Mouse (Mus musculus) midbrain, postnatal 0 days (tissue): ENCODE data around the gene Smarca2. TPM values are rescaled to one million over a fixed set of nuclear protein-coding genes. Genes with fewer than 3 reads are reported as not detected.
"Not testable (repeated sequence)": the region's sequence is repeated elsewhere in the genome, so short reads cannot be mapped to it uniquely, and the experiment has no call there.

ENCODE experiments used
- ATAC-seq: fragments of 200-750 bp; cut with Nextera tagmentation; 2 replicates; pipeline ENCODE4 v1.8.0; 2017; ENCODE audit warnings: moderate number of reproducible peaks, mild to moderate bottlenecking, moderate TSS enrichment, moderate library complexity; ENCODE audit not compliant: low FRiP score
- DNase-seq: peaks from one replicate; pipeline ENCODE4 v3.0.0-alpha.2; 2015; ENCODE audit warnings: low spot score
- H3K27ac ChIP-seq: fragments of 300-500 bp; sonication (generic); 2 replicates; pipeline ENCODE4 v1.5.1; 2014; ENCODE audit warnings: low read depth, mild to moderate bottlenecking, low read length, mixed read lengths
- H3K27me3 ChIP-seq: fragments of 300-500 bp; sonication (generic); 2 replicates; pipeline ENCODE4 v1.6.1; 2014; ENCODE audit warnings: low read length, control low read depth, mixed read lengths; ENCODE audit not compliant: insufficient read depth
- H3K36me3 ChIP-seq: fragments of 300-500 bp; sonication (generic); 2 replicates; pipeline ENCODE4 v1.6.1; 2014; ENCODE audit warnings: low read length, control low read depth, mixed read lengths; ENCODE audit not compliant: insufficient read depth
- H3K4me1 ChIP-seq: fragments of 300-500 bp; sonication (generic); 2 replicates; pipeline ENCODE4 v1.6.1; 2014; ENCODE audit warnings: mild to moderate bottlenecking, control low read depth, antibody characterized with exemption, low read length, mixed read lengths; ENCODE audit not compliant: insufficient read depth
- H3K4me2 ChIP-seq: fragments of 300-500 bp; sonication (generic); 2 replicates; pipeline ENCODE4 v1.6.1; 2014; ENCODE audit warnings: low read depth, mild to moderate bottlenecking, low read length, mixed read lengths; ENCODE audit not compliant: poor library complexity, severe bottlenecking
- H3K4me3 ChIP-seq: fragments of 300-500 bp; sonication (generic); 2 replicates; pipeline ENCODE4 v1.5.1; 2014; ENCODE audit warnings: low read depth, mild to moderate bottlenecking, low read length, moderate library complexity
- H3K9ac ChIP-seq: fragments of 300-500 bp; sonication (generic); replicated peaks from 2 replicates; pipeline ENCODE4 v1.6.1; 2014; ENCODE audit warnings: mild to moderate bottlenecking, low read length, moderate library complexity, mixed read lengths; ENCODE audit not compliant: poor library complexity, severe bottlenecking
- H3K9me3 ChIP-seq: fragments of 300-500 bp; sonication (generic); 2 replicates; pipeline ENCODE4 v1.6.1; 2016; ENCODE audit warnings: low read length, control low read depth
- CTCF ChIP-seq: IDR thresholded peaks from 2 replicates; pipeline ENCODE4 v1.5.1; 2016; ENCODE audit warnings: antibody characterized with exemption, mild to moderate bottlenecking
- WGBS: fragments of 180-500 bp; shearing (Covaris S2); extraction: QIAGEN DNeasy Blood & Tissue Kit; methylation state at CpG from one replicate; pipeline ENCODE4 v1.1.7; 2014; 5-methylcytosine and 5-hydroxymethylcytosine counted together
- polyA plus RNA-seq: library from polyadenylated mRNA; unstranded; fragments of >200 nt; fragmentation: Nextera tagmentation; extraction: Ambion mirVana; gene quantifications from 2 replicates; pipeline ENCODE4 v1.2.1, GENCODE M21; 2015
- total RNA-seq: library from RNA; depleted of rRNA; stranded (reverse); fragments of >200 nt; gene quantifications from 2 replicates; pipeline ENCODE4 v1.2.3, GENCODE M21; 2014

The Smarca2 gene
- total and polyA plus RNA-seq, 2 experiments from 2014 or later: 138 to 146 TPM

DNA sequence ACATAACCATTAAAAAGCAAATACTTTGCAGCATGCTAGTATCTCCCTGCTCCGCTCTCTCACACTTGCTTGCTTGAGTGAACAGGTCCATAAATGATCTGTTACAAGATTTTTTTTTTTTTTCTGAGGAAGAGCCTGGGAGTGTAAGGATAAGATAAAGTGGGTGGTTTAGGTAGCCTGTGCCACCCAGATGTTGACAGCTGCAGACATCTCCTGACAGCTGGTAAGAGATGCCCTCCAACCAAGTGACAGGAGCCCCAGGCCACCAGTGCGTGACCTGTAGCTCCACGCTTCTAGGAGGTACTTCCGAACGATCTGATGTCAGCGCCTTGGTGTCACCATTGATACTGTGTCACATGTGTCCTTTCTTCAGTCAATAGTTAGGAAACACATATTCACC lies 65.2 kb downstream of the Smarca2 start:
- no peaks in the 10 kb centered on the region for H3K27me3 ChIP-seq
- H3K4me1 ChIP-seq: no peaks in the 10 kb centered on the region
- peaks cover 10% of the 10 kb centered on the region for H3K36me3 ChIP-seq
- H3K9ac ChIP-seq: no peak overlapping the region
- DNase-seq (no peak), ATAC-seq (no peak)
- H3K4me3 ChIP-seq: no peak overlapping the region
- no peak overlapping the region for H3K27ac ChIP-seq
- H3K4me2 ChIP-seq: no peak overlapping the region
- TF ChIP-seq CTCF: no peak
- WGBS: 94% methylated on average over 6 of the region's 6 CpGs
- H3K9me3 ChIP-seq: no peaks in the 10 kb centered on the region

DNA sequence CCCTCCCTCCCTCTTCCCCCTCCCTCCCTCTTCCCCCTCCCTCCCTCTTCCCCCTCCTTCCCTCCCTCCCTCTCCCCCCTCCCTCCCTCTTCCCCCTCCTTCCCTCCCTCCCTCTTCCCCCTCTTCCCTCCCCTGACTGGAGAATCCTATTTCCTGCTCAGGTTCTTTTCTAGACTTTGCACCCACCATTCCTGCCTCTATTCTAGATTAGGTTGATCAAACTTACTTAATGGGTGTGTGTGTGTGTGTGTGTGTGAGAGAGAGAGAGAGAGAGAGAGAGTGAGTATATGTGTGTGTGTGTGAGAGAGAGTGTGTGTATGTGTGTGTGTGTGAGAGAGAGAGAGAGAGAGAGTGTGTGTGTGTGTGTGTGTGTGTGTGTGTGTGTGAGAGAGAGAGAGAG lies 66.6 kb downstream of the Smarca2 start:
- H3K4me1 ChIP-seq, H3K9me3 ChIP-seq, H3K27me3 ChIP-seq, H3K4me2 ChIP-seq, H3K27ac ChIP-seq, H3K9ac ChIP-seq, H3K4me3 ChIP-seq, DNase-seq, ATAC-seq: not testable (repeated sequence)
- H3K36me3 ChIP-seq: peaks cover 10% of the 10 kb centered on the region

DNA sequence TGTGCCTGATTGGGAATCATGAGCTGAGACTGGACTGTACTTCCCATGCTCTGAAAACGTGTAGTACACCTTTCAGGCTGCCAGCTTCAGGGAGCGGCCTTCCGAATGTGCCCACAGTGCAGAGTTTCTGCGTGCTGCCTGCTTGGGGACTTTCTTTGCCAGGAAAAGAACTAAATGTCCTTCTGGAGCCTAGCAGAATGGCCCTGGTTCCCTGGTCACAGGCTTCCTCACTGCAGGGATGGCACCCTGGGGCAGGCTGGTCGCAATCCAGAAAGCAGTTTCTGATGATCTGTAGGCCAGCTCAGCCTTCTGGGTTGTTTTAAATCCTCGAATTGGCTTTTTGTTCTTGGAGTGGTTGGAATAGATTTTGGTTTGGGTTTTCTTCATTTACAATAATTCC lies 71.1 kb downstream of the Smarca2 start:
- Histone ChIP-seq H3K36me3 (peaks cover 10% of the 10 kb centered on the region), H3K9ac (no peak overlapping the region), H3K4me2 (no peak overlapping the region), H3K27me3 (no peaks in the 10 kb centered on the region), H3K4me1 (no peaks in the 10 kb centered on the region; the same call in 1 of the 2 replicates), H3K4me3 (no peak overlapping the region), H3K27ac (no peak overlapping the region), H3K9me3 (no peaks in the 10 kb centered on the region)
- TF ChIP-seq CTCF: no peak
- ATAC-seq (no peak), DNase-seq (no peak)
- 41% methylated on average over 6 of the region's 6 CpGs for WGBS

DNA sequence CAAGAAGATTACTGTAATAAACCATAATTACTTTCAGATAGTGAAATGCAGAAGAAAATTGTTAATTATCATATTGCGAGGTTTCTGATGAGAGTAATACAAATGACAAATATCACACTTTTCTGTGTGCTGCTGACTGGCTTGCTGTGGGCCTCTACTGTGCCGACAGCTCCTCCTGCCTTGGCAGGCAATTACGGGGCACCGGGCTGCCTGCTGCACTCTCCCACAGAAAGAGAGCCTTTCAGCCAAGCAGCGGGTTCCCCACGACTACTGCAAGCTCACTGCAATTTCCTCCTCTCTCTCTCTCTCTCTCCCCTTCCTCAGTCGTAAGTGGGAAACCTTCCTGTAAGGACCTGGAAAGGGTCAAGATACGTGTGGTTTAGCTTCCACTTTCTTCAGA lies 73.7 kb downstream of the Smarca2 start:
- no peaks in the 10 kb centered on the region for H3K9me3 ChIP-seq
- no peak for ATAC-seq
- DNase-seq: peak; percentile 14
- 41% methylated on average over 8 of the region's 8 CpGs for WGBS
- H3K4me1 ChIP-seq: no peaks in the 10 kb centered on the region; the same call in 1 of the 2 replicates
- H3K4me2 ChIP-seq: no peak overlapping the region
- no peak overlapping the region for H3K4me3 ChIP-seq
- 0 out of 2 replicates have a peak, but pooled peaks cover 5% of the 10 kb centered on the region for H3K36me3 ChIP-seq
- no peak for TF ChIP-seq CTCF
- 0 out of 2 replicates have a peak overlapping the region, but pooled peaks have one; percentile 8 for H3K27ac ChIP-seq
- no peak overlapping the region for H3K9ac ChIP-seq
- no peaks in the 10 kb centered on the region for H3K27me3 ChIP-seq

DNA sequence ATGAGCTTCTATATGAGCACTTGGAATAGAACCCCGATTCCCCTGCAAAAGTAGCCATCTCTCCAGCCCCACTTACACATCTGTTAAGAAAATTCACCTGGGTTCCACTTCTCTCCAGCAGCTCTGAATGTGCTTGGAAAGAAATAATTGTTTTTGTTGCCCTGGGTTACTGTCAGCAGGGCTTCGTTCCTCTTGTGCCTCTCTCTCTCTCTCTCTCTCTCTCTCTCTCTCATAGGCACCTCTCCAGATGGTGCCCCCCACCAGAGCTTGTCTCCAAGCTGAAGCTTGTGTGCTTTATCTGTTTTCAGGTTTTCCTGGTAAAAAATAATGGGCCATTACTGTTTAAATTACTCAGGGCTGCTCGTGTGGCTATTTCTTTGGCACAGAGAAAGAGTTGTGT lies 74.8 kb downstream of the Smarca2 start:
- 48% methylated on average over 3 of the region's 3 CpGs for WGBS
- Histone ChIP-seq H3K27me3 (no peaks in the 10 kb centered on the region), H3K36me3 (0 out of 2 replicates have a peak, but pooled peaks cover 5% of the 10 kb centered on the region), H3K4me2 (no peak overlapping the region), H3K9ac (no peak overlapping the region), H3K9me3 (no peaks in the 10 kb centered on the region), H3K27ac (no peak overlapping the region), H3K4me1 (no peaks in the 10 kb centered on the region; the same call in 1 of the 2 replicates), H3K4me3 (no peak overlapping the region)
- DNase-seq (peak; percentile 34), ATAC-seq (no peak)
- TF ChIP-seq CTCF: no peak

DNA sequence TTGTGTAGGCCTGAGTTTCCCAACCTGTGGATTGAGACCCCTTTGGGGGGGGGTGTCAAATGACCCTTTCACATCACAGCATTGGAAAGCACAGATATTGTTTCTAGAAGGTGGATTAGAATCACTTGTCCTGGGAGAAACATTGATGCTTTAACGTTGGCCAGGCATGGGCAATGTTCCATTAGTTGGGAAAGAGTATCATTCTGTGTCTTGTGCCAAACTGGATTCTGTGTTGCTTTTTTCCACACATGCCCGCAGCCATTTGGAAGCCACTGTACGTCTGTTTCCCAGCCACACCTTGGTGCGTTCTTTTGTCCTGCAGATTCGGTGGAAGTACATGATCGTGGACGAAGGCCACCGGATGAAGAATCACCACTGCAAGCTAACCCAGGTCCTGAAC lies 76.7 kb downstream of the Smarca2 start:
- DNase-seq: no peak
- H3K27ac ChIP-seq: no peak overlapping the region
- no peak for TF ChIP-seq CTCF
- no peak overlapping the region for H3K4me2 ChIP-seq
- H3K9ac ChIP-seq: no peak overlapping the region
- no peak overlapping the region for H3K4me3 ChIP-seq
- H3K27me3 ChIP-seq: no peaks in the 10 kb centered on the region
- no peaks in the 10 kb centered on the region; the same call in 1 of the 2 replicates for H3K4me1 ChIP-seq
- no peaks in the 10 kb centered on the region for H3K9me3 ChIP-seq
- 94% methylated on average over 8 of the region's 8 CpGs for WGBS
- ATAC-seq: no peak
- peaks cover 8% of the 10 kb centered on the region; the same call in 1 of the 2 replicates for H3K36me3 ChIP-seq
